Mouse (Mus musculus): ENCODE results near the gene Nhsl2. TPM values are rescaled to one million over a fixed set of nuclear protein-coding genes. Genes with fewer than 3 reads are reported as not detected.

The Nhsl2 gene
- total RNA-seq, 2 experiments from 2014 or later: 11.3 to 19.5 TPM

GRCm38 (mm10) chrX:102036866-102037361 lies 187.7 kb downstream of the Nhsl2 start:
- peak; percentile 87 for ATAC-seq (replicated peaks; ENCODE audit: poor library complexity, severe bottlenecking)

GRCm38 (mm10) chrX:102037506-102037905 lies 188.3 kb downstream of the Nhsl2 start:
- ATAC-seq (replicated peaks; ENCODE audit: poor library complexity, severe bottlenecking): no peak

GRCm38 (mm10) chrX:102041562-102041961 lies 192.4 kb downstream of the Nhsl2 start:
- no peak for ATAC-seq (replicated peaks; ENCODE audit: poor library complexity, severe bottlenecking)

GRCm38 (mm10) chrX:102042386-102042785 lies 193.2 kb downstream of the Nhsl2 start:
- peak; percentile 83 for ATAC-seq (replicated peaks; ENCODE audit: poor library complexity, severe bottlenecking)

GRCm38 (mm10) chrX:102050552-102050951 lies 201.4 kb downstream of the Nhsl2 start:
- ATAC-seq (replicated peaks; ENCODE audit: poor library complexity, severe bottlenecking): peak; percentile 59

- ATAC-seq (replicated peaks; ENCODE audit: poor library complexity, severe bottlenecking): peak; percentile 46
Observed at GRCm38 (mm10) chrX:102051225-102051624, 202.0 kb downstream of the Nhsl2 start.

- peak; percentile 66 for ATAC-seq (replicated peaks; ENCODE audit: poor library complexity, severe bottlenecking)
Observed at GRCm38 (mm10) chrX:102053371-102053770, 204.2 kb downstream of the Nhsl2 start.

- peak; percentile 75 for ATAC-seq (replicated peaks; ENCODE audit: poor library complexity, severe bottlenecking)
Observed at GRCm38 (mm10) chrX:102054009-102054408, 204.8 kb downstream of the Nhsl2 start.

GRCm38 (mm10) chrX:102059437-102059836 lies 210.3 kb downstream of the Nhsl2 start:
- ATAC-seq (replicated peaks; ENCODE audit: poor library complexity, severe bottlenecking): peak; percentile 61; the same call in 1 of the 2 replicates

- ATAC-seq (replicated peaks; ENCODE audit: poor library complexity, severe bottlenecking): peak; percentile 36; the same call in 1 of the 2 replicates
Observed at GRCm38 (mm10) chrX:102060243-102060642, 211.1 kb downstream of the Nhsl2 start.

- ATAC-seq (replicated peaks; ENCODE audit: poor library complexity, severe bottlenecking): peak; percentile 79
Observed at GRCm38 (mm10) chrX:102060891-102061290, 211.7 kb downstream of the Nhsl2 start.

GRCm38 (mm10) chrX:102064062-102064461 lies 214.9 kb downstream of the Nhsl2 start:
- no peak for ATAC-seq (replicated peaks; ENCODE audit: poor library complexity, severe bottlenecking)

GRCm38 (mm10) chrX:102065213-102065775 lies 216.1 kb downstream of the Nhsl2 start:
- peak; percentile 45; the same call in 1 of the 2 replicates for ATAC-seq (replicated peaks; ENCODE audit: poor library complexity, severe bottlenecking)

GRCm38 (mm10) chrX:102066134-102066533 lies 216.9 kb downstream of the Nhsl2 start:
- peak; percentile 55 for ATAC-seq (replicated peaks; ENCODE audit: poor library complexity, severe bottlenecking)

- no peak for ATAC-seq (replicated peaks; ENCODE audit: poor library complexity, severe bottlenecking)
Observed at GRCm38 (mm10) chrX:102067118-102067517, 217.9 kb downstream of the Nhsl2 start.

GRCm38 (mm10) chrX:102068811-102069540 lies 219.8 kb downstream of the Nhsl2 start:
- ATAC-seq (replicated peaks; ENCODE audit: poor library complexity, severe bottlenecking): no peak

- ATAC-seq (replicated peaks; ENCODE audit: poor library complexity, severe bottlenecking): peak; percentile 85
Observed at GRCm38 (mm10) chrX:102070591-102071471, 221.6 kb downstream of the Nhsl2 start, which contains the start of gene Rtl5. Rtl5 (minus strand) TSS chrX:102071304.

- no peak for ATAC-seq (replicated peaks; ENCODE audit: poor library complexity, severe bottlenecking)
Observed at GRCm38 (mm10) chrX:102071517-102071916, 222.3 kb downstream of the Nhsl2 start.

- ATAC-seq (replicated peaks; ENCODE audit: poor library complexity, severe bottlenecking): no peak
Observed at GRCm38 (mm10) chrX:102073605-102074325, 224.6 kb downstream of the Nhsl2 start.

- ATAC-seq (replicated peaks; ENCODE audit: poor library complexity, severe bottlenecking): peak; percentile 10; the same call in 1 of the 2 replicates
Observed at GRCm38 (mm10) chrX:102074435-102074834, 225.2 kb downstream of the Nhsl2 start.
